Mouse (Mus musculus) small intestine, adult 2 months (tissue): ENCODE measurements around the gene Rnf214.

ENCODE experiments used
- CTCF ChIP-seq: fragments of 200-500 bp; IDR thresholded peaks from 2 replicates; pipeline ENCODE4 v1.5.1; 2012; ENCODE audit warnings: low read depth, mild to moderate bottlenecking, control low read depth, inconsistent platforms, low read length, moderate library complexity, mixed read lengths; ENCODE audit not compliant: insufficient replicate concordance, insufficient read length; ENCODE audit errors: extremely low read depth
- POLR2A ChIP-seq: fragments of 200-500 bp; IDR thresholded peaks from 2 replicates; pipeline ENCODE4 v1.6.1; 2012; ENCODE audit warnings: low read depth, mild to moderate bottlenecking, control low read depth, inconsistent platforms, low read length, moderate library complexity

- TF ChIP-seq POLR2A (no peak), CTCF (no peak)
Measured at GRCm38 (mm10) chr9:45815525-45815924, 91.2 kb downstream of the Rnf214 start.
